Mouse (Mus musculus): Measurements from ENCODE around the gene Sdk1. TPM values are rescaled to one million over a fixed set of nuclear protein-coding genes. Genes with fewer than 3 reads are reported as not detected.

The Sdk1 gene
- polyA plus RNA-seq, 1 experiment, result 1.6 TPM

- Histone ChIP-seq H3K27me3 (ENCODE audit: control insufficient read depth, insufficient read depth, low read length) (no peaks in the 10 kb centered on the region), H3K4me1 (replicated peaks; ENCODE audit: control insufficient read depth, insufficient read depth, low read length) (no peaks in the 10 kb centered on the region), H3K27ac (ENCODE audit: control insufficient read depth, insufficient read depth, low read length) (no peak overlapping the region), H3K4me3 (ENCODE audit: control insufficient read depth, insufficient read depth, low read length) (no peak overlapping the region), H3K36me3 (ENCODE audit: control insufficient read depth, insufficient read depth, low read length) (no peaks in the 10 kb centered on the region)
- DNase-seq, result no peak
- TF ChIP-seq POLR2A (IDR thresholded peaks at IDR 0.05; ENCODE audit: control insufficient read depth, extremely low read depth, insufficient read depth, low read length, poor library complexity) (no peak), CTCF (IDR thresholded peaks at IDR 0.05; ENCODE audit: borderline replicate concordance, control insufficient read depth, extremely low read depth, insufficient read depth, low read length, poor library complexity) (no peak)
- WGBS, result 97% methylated on average over 1 of the region's 1 CpGs
These were observed 759.0 kb downstream of the Sdk1 start for GRCm38 (mm10) chr5:142000247-142000646.

- Histone ChIP-seq H3K36me3 (ENCODE audit: control insufficient read depth, insufficient read depth, low read length) (no peaks in the 10 kb centered on the region), H3K27me3 (ENCODE audit: control insufficient read depth, insufficient read depth, low read length) (no peaks in the 10 kb centered on the region), H3K4me1 (replicated peaks; ENCODE audit: control insufficient read depth, insufficient read depth, low read length) (no peaks in the 10 kb centered on the region), H3K4me3 (ENCODE audit: control insufficient read depth, insufficient read depth, low read length) (no peak overlapping the region), H3K27ac (ENCODE audit: control insufficient read depth, insufficient read depth, low read length) (no peak overlapping the region)
- DNase-seq, result no peak
- TF ChIP-seq CTCF (IDR thresholded peaks at IDR 0.05; ENCODE audit: borderline replicate concordance, control insufficient read depth, extremely low read depth, insufficient read depth, low read length, poor library complexity) (no peak), POLR2A (IDR thresholded peaks at IDR 0.05; ENCODE audit: control insufficient read depth, extremely low read depth, insufficient read depth, low read length, poor library complexity) (no peak)
- WGBS, result 86% methylated on average over 6 of the region's 6 CpGs
These were observed 759.8 kb downstream of the Sdk1 start for GRCm38 (mm10) chr5:142001131-142001530.

GRCm38 (mm10) chr5:142001973-142002372 lies 760.7 kb downstream of the Sdk1 start:
- Histone ChIP-seq H3K27me3 (ENCODE audit: control insufficient read depth, insufficient read depth, low read length) (no peaks in the 10 kb centered on the region), H3K4me1 (replicated peaks; ENCODE audit: control insufficient read depth, insufficient read depth, low read length) (no peaks in the 10 kb centered on the region), H3K27ac (ENCODE audit: control insufficient read depth, insufficient read depth, low read length) (no peak overlapping the region), H3K36me3 (ENCODE audit: control insufficient read depth, insufficient read depth, low read length) (no peaks in the 10 kb centered on the region), H3K4me3 (ENCODE audit: control insufficient read depth, insufficient read depth, low read length) (no peak overlapping the region)
- DNase-seq, result no peak
- WGBS, result 97% methylated on average over 3 of the region's 3 CpGs
- TF ChIP-seq CTCF (IDR thresholded peaks at IDR 0.05; ENCODE audit: borderline replicate concordance, control insufficient read depth, extremely low read depth, insufficient read depth, low read length, poor library complexity) (no peak), POLR2A (IDR thresholded peaks at IDR 0.05; ENCODE audit: control insufficient read depth, extremely low read depth, insufficient read depth, low read length, poor library complexity) (no peak)

GRCm38 (mm10) chr5:142010189-142010588 lies 768.9 kb downstream of the Sdk1 start:
- no peak overlapping the region for H3K4me3 ChIP-seq (ENCODE audit: control insufficient read depth, insufficient read depth, low read length)
- H3K27me3 ChIP-seq (ENCODE audit: control insufficient read depth, insufficient read depth, low read length), result no peaks in the 10 kb centered on the region
- no peak for DNase-seq
- H3K36me3 ChIP-seq (ENCODE audit: control insufficient read depth, insufficient read depth, low read length), result no peaks in the 10 kb centered on the region
- no peak overlapping the region for H3K27ac ChIP-seq (ENCODE audit: control insufficient read depth, insufficient read depth, low read length)
- H3K4me1 ChIP-seq (replicated peaks; ENCODE audit: control insufficient read depth, insufficient read depth, low read length), result peaks cover 2% of the 10 kb centered on the region; the same call in 1 of the 2 replicates
- no peak for TF ChIP-seq CTCF (IDR thresholded peaks at IDR 0.05; ENCODE audit: borderline replicate concordance, control insufficient read depth, extremely low read depth, insufficient read depth, low read length, poor library complexity)
- TF ChIP-seq POLR2A (IDR thresholded peaks at IDR 0.05; ENCODE audit: control insufficient read depth, extremely low read depth, insufficient read depth, low read length, poor library complexity), result no peak
- WGBS, result 65% methylated on average over 3 of the region's 3 CpGs

GRCm38 (mm10) chr5:142017001-142017400 lies 775.7 kb downstream of the Sdk1 start:
- 97% methylated on average over 7 of the region's 7 CpGs for WGBS
- no peak for DNase-seq

GRCm38 (mm10) chr5:142022877-142023580 lies 781.7 kb downstream of the Sdk1 start:
- Histone ChIP-seq H3K27me3 (ENCODE audit: control insufficient read depth, insufficient read depth, low read length) (no peaks in the 10 kb centered on the region), H3K4me1 (replicated peaks; ENCODE audit: control insufficient read depth, insufficient read depth, low read length) (peaks cover 6% of the 10 kb centered on the region), H3K36me3 (ENCODE audit: control insufficient read depth, insufficient read depth, low read length) (no peaks in the 10 kb centered on the region), H3K4me3 (ENCODE audit: control insufficient read depth, insufficient read depth, low read length) (no peak overlapping the region), H3K27ac (ENCODE audit: control insufficient read depth, insufficient read depth, low read length) (no peak overlapping the region)
- no peak for TF ChIP-seq POLR2A (IDR thresholded peaks at IDR 0.05; ENCODE audit: control insufficient read depth, extremely low read depth, insufficient read depth, low read length, poor library complexity)
- no peak for TF ChIP-seq CTCF (IDR thresholded peaks at IDR 0.05; ENCODE audit: borderline replicate concordance, control insufficient read depth, extremely low read depth, insufficient read depth, low read length, poor library complexity)
- 86% methylated on average over 4 of the region's 4 CpGs for WGBS
- DNase-seq, result no peak

More at GRCm38 (mm10) chr5:142017001-142017400, 775.7 kb downstream of the Sdk1 start:
- Histone ChIP-seq H3K36me3 (ENCODE audit: control insufficient read depth, insufficient read depth, low read length) (no peaks in the 10 kb centered on the region), H3K27me3 (ENCODE audit: control insufficient read depth, insufficient read depth, low read length) (no peaks in the 10 kb centered on the region), H3K4me3 (ENCODE audit: control insufficient read depth, insufficient read depth, low read length) (no peak overlapping the region), H3K27ac (ENCODE audit: control insufficient read depth, insufficient read depth, low read length) (no peak overlapping the region), H3K4me1 (replicated peaks; ENCODE audit: control insufficient read depth, insufficient read depth, low read length) (peaks cover 6% of the 10 kb centered on the region)
- no peak for TF ChIP-seq POLR2A (IDR thresholded peaks at IDR 0.05; ENCODE audit: control insufficient read depth, extremely low read depth, insufficient read depth, low read length, poor library complexity)
- TF ChIP-seq CTCF (IDR thresholded peaks at IDR 0.05; ENCODE audit: borderline replicate concordance, control insufficient read depth, extremely low read depth, insufficient read depth, low read length, poor library complexity), result no peak
